Mouse (Mus musculus) stomach, postnatal 0 days (tissue): Measurements from ENCODE around the gene Fbxl21. TPM values are rescaled to one million over a fixed set of nuclear protein-coding genes. Genes with fewer than 3 reads are reported as not detected.

ENCODE experiments used
- ATAC-seq: fragments of 200-750 bp; cut with Nextera tagmentation; 2 replicates; pipeline ENCODE4 v1.8.0; 2017; ENCODE audit not compliant: low FRiP score, low TSS enrichment
- DNase-seq: peaks from one replicate; pipeline ENCODE4 v3.0.0-alpha.2; 2016; ENCODE audit warnings: low spot score
- H3K27ac ChIP-seq: fragments of 300-500 bp; sonication (generic); replicated peaks from 2 replicates; pipeline ENCODE4 v1.5.1; 2014; ENCODE audit warnings: mild to moderate bottlenecking, control low read depth
- H3K27me3 ChIP-seq: fragments of 300-500 bp; sonication (generic); 2 replicates; pipeline ENCODE4 v1.6.1; 2014; ENCODE audit warnings: low read length; ENCODE audit not compliant: control insufficient read depth, insufficient read depth
- H3K36me3 ChIP-seq: fragments of 300-500 bp; sonication (generic); 2 replicates; pipeline ENCODE4 v1.6.1; 2014; ENCODE audit warnings: low read length, mixed read lengths; ENCODE audit not compliant: control insufficient read depth, insufficient read depth
- H3K4me1 ChIP-seq: fragments of 300-500 bp; sonication (generic); replicated peaks from 2 replicates; pipeline ENCODE4 v1.6.1; 2014; ENCODE audit warnings: antibody characterized with exemption; ENCODE audit not compliant: control insufficient read depth, insufficient read depth
- H3K4me2 ChIP-seq: fragments of 300-500 bp; sonication (generic); replicated peaks from 2 replicates; pipeline ENCODE4 v1.6.1; 2014; ENCODE audit warnings: low read depth, mild to moderate bottlenecking, control low read depth, moderate library complexity
- H3K4me3 ChIP-seq: fragments of 300-500 bp; sonication (generic); 2 replicates; pipeline ENCODE4 v1.5.1; 2014; ENCODE audit warnings: low read depth, low read length, control low read depth
- H3K9ac ChIP-seq: fragments of 300-500 bp; sonication (generic); 2 replicates; pipeline ENCODE4 v1.6.1; 2014; ENCODE audit warnings: mild to moderate bottlenecking, low read length, control low read depth, mixed read lengths
- H3K9me3 ChIP-seq: fragments of 300-500 bp; sonication (generic); 2 replicates; pipeline ENCODE4 v1.6.1; 2016; ENCODE audit warnings: low read length; ENCODE audit not compliant: control insufficient read depth
- CTCF ChIP-seq: IDR thresholded peaks from 2 replicates; pipeline ENCODE4 v1.5.1; 2016; ENCODE audit warnings: antibody characterized with exemption, low read depth, mild to moderate bottlenecking, moderate library complexity
- EP300 ChIP-seq: optimal IDR thresholded peaks from 2 replicates; pipeline ENCODE3; 2016; ENCODE audit warnings: antibody characterized with exemption
- WGBS: fragments of 180-500 bp; shearing (Covaris S2); extraction: QIAGEN DNeasy Blood & Tissue Kit; methylation state at CpG from one replicate; pipeline ENCODE4 v1.1.7; 2014; 5-methylcytosine and 5-hydroxymethylcytosine counted together
- polyA plus RNA-seq: library from polyadenylated mRNA; unstranded; fragments of >200 nt; fragmentation: Nextera tagmentation; extraction: Ambion mirVana; gene quantifications from 2 replicates; pipeline ENCODE4 v1.2.1, GENCODE M21; 2015

The Fbxl21 gene
- polyA plus RNA-seq = 1.2 TPM in 2 replicates

DNA sequence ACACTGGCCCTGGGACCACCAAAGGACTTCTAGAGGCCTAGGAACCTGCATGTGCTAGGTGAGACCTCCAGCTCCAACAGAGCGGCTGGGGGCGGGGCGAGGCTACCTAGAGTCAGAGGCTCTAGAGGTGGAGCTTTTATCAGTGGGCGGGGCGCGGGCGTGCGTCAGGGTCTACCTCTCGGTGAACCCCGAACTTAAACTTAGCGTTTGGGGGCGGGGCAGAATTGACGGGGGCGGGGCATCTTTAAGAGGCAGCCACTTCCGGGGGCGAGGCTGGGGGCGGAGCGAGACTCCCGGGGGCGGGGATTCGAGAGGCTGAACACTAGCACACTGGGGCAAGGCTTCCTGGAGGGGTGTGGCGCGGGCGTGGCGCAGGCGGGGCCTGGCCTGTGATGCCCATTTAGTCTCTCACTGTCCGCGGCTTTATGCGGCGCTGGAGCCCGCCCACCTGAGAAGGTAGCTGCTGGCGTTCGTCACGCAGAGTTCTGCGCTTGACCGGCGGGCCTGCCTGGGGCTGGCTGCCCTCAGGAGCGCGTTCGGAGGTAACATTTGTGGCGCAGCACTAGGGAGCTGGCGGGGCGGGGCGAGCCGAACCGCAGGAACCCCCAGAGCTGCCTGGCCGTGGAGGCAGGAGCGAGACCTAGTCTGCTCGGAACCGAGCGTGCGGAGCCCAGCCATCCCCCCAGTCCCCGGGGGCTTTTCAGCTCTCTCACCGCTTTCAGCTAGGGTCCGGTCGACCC is at the start of gene Fbxl21:
Gene Fbxl21 (plus strand): TSS at position 392 of the 740 bp plus-strand sequence.
- H3K4me3 ChIP-seq = peak within 1 kb of the TSS; percentile 67
- DNase-seq (peak; percentile 99), ATAC-seq (peak; percentile 99)
- TF ChIP-seq CTCF (no peak), EP300 (no peak)
- no peaks in the 10 kb centered on the region for H3K9me3 ChIP-seq
- H3K9ac ChIP-seq = peak within 1 kb of the TSS; percentile 63
- WGBS = under 1% methylated on average over 56 of the region's 56 CpGs
- no peaks in the 10 kb centered on the region for H3K27me3 ChIP-seq
- H3K36me3 ChIP-seq = no peaks in the 10 kb centered on the region
- H3K27ac ChIP-seq = no peak within 1 kb of the TSS
- no peaks in the 10 kb centered on the region for H3K4me1 ChIP-seq
- H3K4me2 ChIP-seq = peak within 1 kb of the TSS; percentile 96

DNA sequence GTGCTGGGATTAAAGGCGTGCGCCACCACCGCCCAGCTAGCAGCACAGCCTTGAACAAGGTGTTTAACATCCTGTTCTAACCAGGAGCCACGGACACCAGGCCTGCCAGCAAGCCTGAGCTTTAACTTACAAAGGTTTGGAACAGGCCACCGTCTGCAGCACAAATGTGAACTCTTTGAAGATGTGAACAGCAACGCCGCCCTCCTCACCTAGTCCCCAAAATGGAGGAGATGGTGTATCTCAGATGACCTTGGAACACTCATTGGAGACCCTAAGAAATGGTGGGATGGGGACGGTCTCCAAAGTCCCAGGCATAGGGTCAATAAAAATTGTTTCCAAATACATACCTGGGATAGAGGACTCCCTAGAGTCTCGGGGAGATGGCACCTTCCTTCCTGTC is 49.6 kb upstream of the Fbxl21 start:
- ATAC-seq (no peak), DNase-seq (no peak)
- Histone ChIP-seq H3K36me3 (no peaks in the 10 kb centered on the region), H3K27ac (no peak overlapping the region), H3K4me3 (no peak overlapping the region), H3K9me3 (no peaks in the 10 kb centered on the region), H3K4me1 (no peaks in the 10 kb centered on the region), H3K4me2 (no peak overlapping the region), H3K27me3 (no peaks in the 10 kb centered on the region), H3K9ac (no peak overlapping the region)
- 90% methylated on average over 9 of the region's 9 CpGs for WGBS
- no peak for TF ChIP-seq CTCF
- no peak for TF ChIP-seq EP300

DNA sequence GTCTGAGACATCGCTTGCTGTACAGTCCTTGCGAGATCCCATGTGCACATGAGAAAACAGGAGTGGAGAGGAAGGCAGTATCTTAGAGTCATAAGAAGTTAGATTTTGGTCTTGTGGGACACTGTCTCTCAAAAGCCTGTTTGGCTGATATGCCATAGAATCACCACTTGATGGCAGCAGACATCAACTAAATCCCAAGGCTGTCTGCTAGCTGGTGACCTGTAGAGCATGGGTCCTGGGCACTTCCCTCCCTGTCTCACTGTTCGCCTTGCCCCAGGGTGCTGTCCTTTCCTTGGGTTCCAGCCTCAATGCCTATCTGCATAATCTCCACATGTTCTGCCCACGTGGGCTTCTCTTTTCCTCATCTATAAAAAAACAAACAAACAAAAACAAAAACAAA is 46.9 kb upstream of the Fbxl21 start:
- 24% methylated on average over 4 of the region's 4 CpGs for WGBS
- Histone ChIP-seq H3K27me3 (no peaks in the 10 kb centered on the region), H3K9ac (no peak overlapping the region), H3K9me3 (no peaks in the 10 kb centered on the region), H3K4me2 (peak overlapping the region; percentile 25; the same call in 1 of the 2 replicates), H3K27ac (no peak overlapping the region), H3K4me3 (no peak overlapping the region), H3K36me3 (no peaks in the 10 kb centered on the region), H3K4me1 (no peaks in the 10 kb centered on the region)
- peak; percentile 43; the same call in 1 of the 2 replicates for ATAC-seq
- TF ChIP-seq CTCF = peak; percentile 95
- no peak for TF ChIP-seq EP300
- peak; percentile 22 for DNase-seq

DNA sequence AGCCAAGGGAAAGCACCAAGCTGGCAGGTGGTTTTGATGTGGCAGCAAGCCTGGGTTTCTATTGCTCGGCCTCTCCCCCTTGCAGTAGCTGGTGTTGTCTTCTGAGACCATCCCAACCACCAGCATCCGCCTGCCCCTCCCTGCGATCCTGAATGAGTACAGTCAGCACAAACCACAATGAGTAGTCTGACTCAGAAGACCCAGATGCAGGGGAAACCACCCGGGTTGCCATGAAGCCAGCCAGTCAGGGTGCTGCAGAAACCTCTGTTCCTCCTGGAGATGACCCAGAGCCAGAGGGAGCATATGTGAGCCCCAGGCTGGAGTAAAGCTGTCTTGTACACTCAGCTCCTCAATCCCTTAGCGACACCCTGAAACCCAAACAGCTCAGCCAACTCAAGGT is 45.5 kb upstream of the Fbxl21 start:
- TF ChIP-seq EP300 = no peak
- no peak for TF ChIP-seq CTCF
- 70% methylated on average over 5 of the region's 5 CpGs for WGBS

DNA sequence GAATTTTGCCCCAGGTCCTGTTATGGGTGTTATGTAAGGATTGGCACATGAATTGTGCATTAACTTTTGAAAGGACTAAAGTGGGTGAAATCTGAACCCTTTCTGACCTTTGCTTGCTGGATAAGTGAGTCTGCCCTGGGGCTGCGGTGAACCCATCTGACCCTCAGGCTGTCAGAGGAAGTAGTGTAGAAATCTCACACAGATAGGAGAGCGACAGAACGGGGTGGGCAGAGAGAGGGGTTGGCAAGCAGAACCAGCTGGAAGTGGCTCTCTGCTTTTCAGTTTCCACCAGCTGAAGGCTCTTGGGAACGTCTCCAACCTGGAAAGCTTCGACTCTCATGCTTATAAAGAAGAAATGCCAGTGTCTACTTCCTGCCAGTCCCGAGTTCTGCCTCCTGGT is 45.0 kb upstream of the Fbxl21 start:
- H3K4me2 ChIP-seq = no peak overlapping the region
- WGBS = 30% methylated on average over 6 of the region's 6 CpGs
- no peaks in the 10 kb centered on the region for H3K36me3 ChIP-seq
- DNase-seq (no peak), ATAC-seq (no peak)
- H3K4me1 ChIP-seq = no peaks in the 10 kb centered on the region
- no peak overlapping the region for H3K9ac ChIP-seq
- no peak overlapping the region for H3K27ac ChIP-seq
- TF ChIP-seq CTCF = no peak
- no peak for TF ChIP-seq EP300
- H3K4me3 ChIP-seq = no peak overlapping the region
- no peaks in the 10 kb centered on the region for H3K27me3 ChIP-seq
- H3K9me3 ChIP-seq = no peaks in the 10 kb centered on the region

More for the DNA sequence above, 45.5 kb upstream of the Fbxl21 start:
- Histone ChIP-seq H3K4me3 (no peak overlapping the region), H3K27me3 (no peaks in the 10 kb centered on the region), H3K36me3 (no peaks in the 10 kb centered on the region), H3K4me1 (no peaks in the 10 kb centered on the region), H3K27ac (no peak overlapping the region), H3K9ac (no peak overlapping the region), H3K9me3 (no peaks in the 10 kb centered on the region), H3K4me2 (no peak overlapping the region)
- DNase-seq (no peak), ATAC-seq (no peak)

DNA sequence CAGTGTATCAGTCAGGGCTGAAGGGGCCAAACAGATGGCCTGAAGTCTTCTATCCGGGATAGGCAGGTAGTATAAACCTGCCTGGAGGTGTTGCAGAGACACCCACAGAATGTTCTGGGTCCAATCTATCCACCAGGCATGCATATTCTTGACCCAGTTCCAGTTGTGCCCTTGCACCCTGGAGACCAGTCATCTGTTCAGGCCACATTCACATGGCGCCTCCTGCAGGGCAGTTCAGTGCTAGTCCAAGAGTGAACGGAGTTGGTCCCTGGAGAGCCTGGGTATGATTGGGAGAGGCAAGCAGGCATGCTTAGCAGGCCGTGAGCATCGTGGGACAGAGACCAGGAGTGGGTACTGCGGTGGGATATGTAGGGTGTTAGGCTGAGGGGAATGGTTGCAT is 44.2 kb upstream of the Fbxl21 start:
- no peaks in the 10 kb centered on the region for H3K9me3 ChIP-seq
- H3K4me1 ChIP-seq = no peaks in the 10 kb centered on the region
- H3K27ac ChIP-seq = no peak overlapping the region
- TF ChIP-seq CTCF (peak; percentile 41; the same call in 1 of the 2 replicates), EP300 (no peak)
- no peak overlapping the region for H3K4me2 ChIP-seq
- ATAC-seq (no peak), DNase-seq (peak; percentile 12)
- 83% methylated on average over 6 of the region's 6 CpGs for WGBS
- no peaks in the 10 kb centered on the region for H3K36me3 ChIP-seq
- H3K9ac ChIP-seq = no peak overlapping the region
- H3K27me3 ChIP-seq = no peaks in the 10 kb centered on the region
- no peak overlapping the region for H3K4me3 ChIP-seq
